Mouse (Mus musculus) right cerebral cortex, adult 2 months (tissue): ENCODE data around the gene Polr2b.

ENCODE experiments used
- DNase-seq, 2 experiments: peaks; one replicate each; pipeline ENCODE4 v3.0.0; 2021 to 2022; ENCODE audit warnings: low spot score in 2 of 2

The Polr2b gene

DNA sequence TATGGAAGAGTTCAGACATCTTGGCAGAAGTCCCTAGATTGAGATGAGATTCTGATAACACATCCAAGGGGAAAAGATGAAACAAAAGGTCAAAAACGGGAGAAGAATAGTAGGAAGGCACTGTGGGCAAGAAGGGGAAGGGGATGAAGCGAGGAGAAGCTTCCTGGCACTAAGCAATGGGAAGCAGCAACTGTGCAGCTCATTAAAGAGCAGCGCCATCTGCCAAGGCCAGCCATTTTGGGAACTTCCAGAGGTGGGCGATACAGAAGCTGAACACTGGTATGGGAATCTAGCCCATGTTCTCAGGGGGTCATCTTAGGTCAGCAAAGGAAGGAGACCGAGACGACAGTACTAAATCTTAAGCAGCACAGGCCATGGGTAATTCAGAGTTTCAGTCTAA lies 53.7 kb downstream of the Polr2b start:
- DNase-seq: peak; percentile 49 to 50

DNA sequence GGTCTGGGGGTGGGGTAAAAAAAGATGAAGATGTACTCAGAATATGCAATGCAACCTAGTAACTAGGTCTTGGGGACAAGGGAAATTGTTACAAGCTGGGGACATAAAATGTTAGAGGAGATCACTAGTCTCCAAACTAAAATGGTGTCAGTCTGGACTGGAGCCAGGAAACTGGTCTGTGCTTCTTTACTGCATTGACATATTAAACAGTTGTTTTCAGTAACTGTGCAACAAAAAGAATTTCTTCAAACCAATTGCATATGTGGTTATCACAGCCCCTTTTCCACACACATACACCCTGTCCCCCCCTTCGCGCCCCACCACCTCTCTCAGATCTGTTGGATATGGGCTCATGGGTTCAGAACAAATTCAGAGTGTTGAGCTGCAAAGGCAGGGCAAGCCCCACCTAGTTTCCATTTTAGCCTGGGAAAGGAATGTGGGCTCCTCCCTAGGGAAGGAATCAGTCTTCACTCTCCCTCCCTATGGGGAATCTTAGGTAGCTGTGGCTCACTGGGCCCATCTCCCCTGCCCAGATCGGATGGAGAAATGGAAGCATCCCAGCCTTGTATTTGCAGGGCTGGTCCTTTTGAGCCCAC lies 54.6 kb downstream of the Polr2b start:
- DNase-seq: no peak

DNA sequence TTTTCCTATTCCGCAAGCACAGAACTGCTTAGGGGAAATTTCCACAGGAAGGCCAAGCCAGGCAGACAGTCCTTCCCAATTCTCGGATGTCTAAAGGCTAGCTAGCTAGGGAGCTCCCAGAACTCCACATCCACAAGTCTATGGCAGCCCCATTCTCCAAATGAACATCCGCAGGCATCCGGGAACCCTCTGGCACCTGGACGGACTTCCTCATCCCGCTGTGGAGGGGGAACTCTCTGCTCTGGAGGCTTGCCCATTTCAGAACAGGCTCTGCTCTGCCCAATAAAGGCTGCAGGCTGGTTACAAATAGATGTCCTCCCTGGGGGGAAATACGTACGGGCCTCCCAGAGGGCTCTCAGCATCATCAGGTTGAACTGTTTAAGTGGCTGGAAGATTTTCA lies 56.4 kb downstream of the Polr2b start:
- no peak for DNase-seq

DNA sequence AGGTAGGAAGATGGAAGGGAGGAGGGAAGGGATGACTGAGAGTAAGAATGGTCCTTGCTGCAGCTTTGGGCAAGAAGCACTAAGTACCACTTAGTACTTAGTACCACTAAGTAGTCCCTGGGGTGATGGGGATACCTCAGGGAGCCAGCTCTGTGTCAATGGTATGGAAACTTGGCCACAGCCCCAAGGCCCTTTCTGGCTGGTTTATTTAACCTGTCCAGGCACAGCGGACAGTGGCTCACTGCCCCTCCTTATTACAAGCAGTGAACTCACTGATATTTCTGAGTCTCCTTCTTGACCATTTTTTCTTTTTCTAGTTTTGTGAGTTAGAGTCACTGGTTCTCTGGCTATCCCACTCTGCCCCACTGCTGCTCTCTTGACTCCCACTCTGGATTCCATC lies 57.2 kb downstream of the Polr2b start:
- no peak for DNase-seq

DNA sequence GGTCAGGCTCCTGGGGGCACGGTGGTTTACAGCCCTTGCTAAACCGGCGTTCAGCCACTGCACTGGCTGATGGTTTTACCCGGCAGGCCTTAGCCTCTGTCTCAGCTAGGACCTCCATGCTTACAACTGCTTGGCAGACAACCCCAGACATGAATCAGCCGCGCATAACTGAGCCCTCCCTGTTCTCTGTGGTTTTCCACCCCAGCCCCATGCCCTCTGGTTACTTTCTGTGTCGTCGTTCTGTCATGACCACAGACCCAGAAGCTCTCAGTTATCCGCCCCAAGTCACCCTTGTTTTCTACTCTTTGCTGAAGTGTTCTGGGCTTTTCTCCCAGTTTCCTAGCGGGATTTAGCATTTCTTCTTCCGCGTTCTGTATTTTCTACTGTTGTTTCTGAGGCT lies 57.7 kb downstream of the Polr2b start:
- DNase-seq: no peak

DNA sequence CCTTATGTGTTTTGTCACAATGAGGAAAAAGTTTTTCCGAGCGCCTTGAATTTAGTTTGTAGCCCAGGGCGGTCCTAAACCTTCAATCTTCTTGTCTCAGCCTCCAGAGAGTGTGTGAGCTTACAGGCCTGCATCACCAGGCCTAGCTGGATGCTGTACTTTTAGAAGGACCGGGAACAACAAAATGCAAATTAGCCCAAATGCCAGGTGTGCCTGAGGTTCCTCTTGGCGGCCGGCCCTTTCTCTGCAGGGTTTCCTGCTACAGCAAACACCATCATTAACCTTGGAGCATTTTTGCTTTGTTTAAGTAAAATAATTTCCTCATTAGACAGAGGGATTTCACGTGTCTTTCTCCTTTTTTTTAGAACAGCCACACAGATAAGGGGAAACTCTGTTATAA lies 58.2 kb downstream of the Polr2b start:
- DNase-seq: no peak

DNA sequence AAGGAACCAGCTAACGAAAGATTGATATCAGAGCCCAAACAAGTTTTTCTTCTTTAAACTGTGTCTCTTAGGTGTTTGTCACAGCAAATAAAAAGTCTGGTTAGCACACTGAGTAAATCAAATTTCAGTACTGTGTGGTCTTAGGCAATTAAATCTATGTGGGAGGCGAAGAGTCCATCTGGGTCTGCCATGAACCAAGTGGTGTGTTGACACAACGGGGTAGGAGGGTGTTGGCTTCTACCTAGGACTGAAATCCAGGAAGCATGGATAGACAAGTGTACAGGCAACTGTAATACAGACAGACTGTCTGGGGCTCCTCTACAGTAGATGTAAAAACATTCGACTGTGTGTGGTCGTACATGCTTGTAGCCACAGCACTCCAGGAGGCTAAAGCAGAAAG lies 59.4 kb downstream of the Polr2b start:
- DNase-seq: no peak

DNA sequence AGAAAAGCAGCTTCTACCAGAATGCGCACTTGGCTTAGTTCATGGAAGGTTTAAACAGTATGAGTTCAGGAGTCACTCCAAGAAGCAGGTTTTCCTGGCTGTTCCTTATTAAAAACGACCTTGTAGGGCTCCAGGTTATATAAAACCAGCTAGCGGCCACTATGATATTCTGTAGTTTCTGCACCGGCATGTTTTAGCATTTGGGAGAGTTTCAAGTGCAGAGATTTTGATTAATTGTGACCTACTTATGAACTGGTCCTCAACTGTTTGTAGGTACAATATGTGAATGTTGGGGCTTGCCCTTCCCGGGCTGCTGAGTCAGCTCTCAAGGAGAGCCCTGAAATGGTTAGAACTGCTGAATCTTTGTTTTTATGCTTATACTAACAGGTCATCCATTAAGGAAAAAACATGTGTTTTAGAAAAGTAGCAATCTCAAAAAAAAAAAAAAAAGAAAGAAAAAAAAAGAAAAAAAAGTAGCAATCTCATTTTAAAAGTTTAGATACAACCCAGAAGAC lies 60.5 kb downstream of the Polr2b start:
- no peak for DNase-seq

DNA sequence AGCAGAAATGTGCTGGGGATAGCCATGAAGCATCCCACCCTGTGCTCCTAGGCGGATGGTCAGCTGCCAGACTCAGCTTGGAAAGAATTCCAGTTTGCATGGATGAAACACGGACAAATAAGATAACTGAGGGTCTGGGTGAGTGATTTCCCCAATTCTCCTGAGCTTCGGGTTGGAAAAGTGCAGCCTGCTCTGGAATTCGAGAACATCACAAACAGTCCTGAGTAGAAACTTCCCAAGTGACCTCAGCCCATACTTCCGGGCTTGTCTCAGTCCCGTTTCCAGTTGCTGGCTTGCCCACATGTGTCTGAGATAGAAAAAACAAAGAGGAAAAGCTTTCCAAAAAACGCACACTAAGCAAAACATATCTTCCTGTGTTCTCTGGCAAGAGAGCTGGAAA lies 62.3 kb downstream of the Polr2b start:
- no peak for DNase-seq

DNA sequence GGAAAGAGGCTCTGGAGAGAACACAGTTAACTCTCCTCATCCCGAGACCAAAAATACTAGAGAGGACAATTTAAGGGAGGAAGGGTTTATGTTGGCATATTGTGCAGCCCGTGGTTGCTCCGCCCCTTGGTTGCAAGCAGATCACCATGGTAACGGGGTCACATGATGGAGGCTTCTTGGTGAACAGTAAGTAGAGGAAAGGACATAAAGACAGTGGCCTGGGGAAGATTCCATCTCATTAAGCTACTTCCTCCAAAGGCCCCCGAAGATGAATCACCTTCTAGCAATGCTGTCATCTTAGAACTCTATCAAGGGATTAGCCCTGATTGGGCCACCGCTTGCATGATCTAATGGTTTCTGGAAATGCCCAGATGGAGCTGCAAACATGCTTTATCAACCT lies 62.8 kb downstream of the Polr2b start:
- no peak for DNase-seq

DNA sequence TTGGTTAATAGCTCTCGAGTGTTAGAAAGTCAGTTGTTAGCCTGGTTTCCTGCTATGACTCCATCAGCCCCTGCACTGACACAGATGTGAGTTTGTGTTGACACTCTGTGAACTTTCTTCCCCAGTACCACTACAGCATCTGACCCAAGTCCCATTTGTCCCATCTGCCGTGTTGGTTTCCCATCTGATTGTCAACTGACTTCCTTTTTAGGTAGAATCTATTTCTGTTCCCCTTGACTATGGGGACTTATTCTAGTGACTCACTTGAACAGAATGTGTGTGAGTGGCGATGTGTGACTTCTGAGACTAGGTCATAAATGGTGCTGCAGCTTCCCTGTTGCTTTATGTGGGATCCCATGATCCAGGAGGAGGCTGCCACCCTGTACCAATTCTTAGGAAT lies 65.0 kb downstream of the Polr2b start:
- DNase-seq: no peak

DNA sequence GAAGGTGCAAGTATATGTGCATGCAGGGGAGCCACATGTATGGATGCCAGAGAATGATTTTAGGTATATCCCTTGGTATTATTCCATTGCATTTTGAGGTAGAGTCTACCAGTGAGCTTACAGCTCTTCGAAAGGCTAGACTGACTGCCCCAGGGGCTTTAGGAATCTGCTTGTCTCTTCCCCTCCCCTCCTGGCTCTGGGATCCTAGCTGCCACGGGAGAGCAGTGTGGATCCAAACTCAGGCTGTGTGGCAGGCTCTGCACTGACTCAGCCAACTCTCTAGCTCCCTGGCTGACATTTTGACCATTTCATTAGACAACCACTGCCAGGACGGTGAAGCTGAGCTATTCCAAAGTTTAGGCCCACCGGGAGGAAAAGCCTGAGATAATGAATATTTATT lies 65.6 kb downstream of the Polr2b start:
- DNase-seq: no peak

DNA sequence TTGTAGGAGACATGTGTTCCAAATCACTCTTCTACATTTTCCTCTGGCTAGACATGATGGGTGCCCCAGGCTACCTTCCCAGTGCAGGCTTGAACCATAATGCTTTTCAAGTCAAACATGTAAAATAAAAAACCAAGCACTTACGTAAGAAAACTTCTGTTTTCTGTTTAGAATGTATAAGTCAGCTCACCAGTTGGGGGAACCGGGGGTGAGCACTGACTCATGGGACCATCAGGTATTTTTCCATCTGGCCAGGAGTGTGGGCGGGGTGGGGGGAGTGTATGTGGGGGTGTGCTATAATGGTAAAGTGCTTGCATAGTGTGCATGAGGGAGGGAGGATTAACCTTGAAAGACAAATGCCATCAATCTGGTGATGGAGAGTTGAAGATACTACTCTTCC lies 68.1 kb downstream of the Polr2b start:
- peak in 1 of 2 experiments; percentile 20 for DNase-seq

DNA sequence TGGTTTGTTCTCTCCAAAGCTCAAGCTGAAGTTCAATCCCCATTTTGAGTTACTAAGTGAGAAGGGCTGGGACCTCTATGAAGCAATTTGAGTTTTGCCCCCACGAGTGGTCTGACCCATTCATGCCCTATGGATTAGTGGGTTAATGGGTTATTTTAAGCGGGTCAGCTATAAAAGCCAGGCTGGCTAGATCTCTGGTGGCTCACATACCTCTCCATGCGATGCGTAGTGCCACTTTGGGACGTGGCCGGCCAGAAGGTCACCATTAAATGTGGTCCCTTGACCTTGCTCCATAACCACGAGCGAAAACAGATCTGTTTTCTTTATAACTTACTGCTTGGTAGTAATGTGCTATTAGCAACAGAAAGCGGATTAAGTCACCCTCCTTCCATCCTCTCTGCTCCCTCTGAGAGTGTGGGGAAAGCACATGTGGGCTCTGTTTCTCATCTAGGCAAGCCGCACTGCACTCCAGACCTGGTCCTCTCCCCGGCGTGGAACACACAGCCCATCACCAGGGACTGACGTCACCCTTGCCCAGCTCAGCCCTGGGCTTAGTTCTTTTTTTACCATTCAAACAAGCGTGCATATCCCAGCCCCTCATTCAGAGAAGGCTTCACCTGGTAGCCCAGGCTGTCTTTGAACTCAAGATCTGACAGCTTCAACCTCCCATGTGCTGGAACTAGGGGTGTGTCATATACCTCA lies 69.6 kb downstream of the Polr2b start:
- no peak for DNase-seq

DNA sequence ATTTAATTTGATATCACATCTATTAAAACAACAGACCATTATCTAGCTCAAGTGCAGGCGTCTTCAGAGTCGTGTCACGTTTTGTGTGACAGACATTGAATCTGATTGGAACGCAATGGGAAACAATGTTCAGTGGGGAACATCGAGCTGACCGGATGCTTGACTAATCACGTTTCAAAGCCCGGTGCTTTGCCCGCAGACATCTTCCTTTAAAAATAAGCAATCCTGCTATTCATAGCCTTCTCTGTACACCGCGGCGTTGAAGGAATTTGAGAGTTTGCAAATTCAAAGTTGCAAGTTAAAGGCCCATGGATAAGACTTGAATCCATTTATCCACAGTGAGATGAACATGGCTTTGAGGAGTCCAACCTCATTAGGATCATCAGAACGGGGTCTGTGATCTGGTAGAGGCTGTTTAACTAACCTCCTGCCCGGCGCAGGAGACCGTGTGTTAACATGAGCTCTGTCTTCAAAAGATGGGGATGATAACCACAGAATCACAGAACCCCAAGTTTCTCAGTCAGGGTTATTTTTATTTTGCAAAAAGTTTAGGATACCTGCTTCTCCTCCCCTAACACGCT lies 70.5 kb downstream of the Polr2b start:
- no peak for DNase-seq

DNA sequence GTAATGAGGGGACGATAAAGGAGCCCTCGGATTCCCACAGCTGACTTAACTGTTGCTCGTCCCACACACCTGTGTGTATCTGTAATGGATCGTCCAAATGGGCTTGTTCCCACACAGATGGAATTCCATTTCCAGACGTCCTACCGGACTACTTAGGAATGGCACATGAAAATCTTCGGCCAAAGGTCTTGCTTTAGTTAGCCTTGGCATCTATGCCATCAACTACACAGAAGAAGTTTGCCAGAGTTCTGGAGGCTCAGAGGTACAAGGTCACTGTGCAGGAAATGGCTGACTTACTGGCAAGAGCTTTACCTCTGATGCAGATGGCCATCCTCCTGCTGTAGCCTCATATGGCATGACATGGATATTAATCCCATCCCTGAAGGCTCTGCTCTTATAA lies 71.3 kb downstream of the Polr2b start:
- no peak for DNase-seq

DNA sequence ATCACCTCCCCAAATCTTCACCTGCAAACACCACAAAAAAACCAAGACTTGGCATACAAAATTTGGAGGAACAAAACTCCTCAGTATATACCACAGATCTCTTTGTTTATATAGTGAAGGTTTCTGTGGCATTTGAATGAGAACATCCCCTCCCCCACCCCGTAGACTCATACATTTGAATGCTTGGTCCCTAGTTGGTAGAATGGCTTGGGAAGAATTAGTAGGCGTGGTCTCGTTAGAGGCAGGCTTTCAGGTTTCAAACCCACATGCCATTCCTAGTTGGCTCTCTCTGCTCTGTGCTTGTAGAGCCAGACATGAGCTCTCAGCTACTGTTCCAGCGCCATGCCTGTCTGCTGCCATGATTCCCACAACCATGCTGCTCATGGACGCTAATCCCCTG lies 71.7 kb downstream of the Polr2b start:
- DNase-seq: no peak

DNA sequence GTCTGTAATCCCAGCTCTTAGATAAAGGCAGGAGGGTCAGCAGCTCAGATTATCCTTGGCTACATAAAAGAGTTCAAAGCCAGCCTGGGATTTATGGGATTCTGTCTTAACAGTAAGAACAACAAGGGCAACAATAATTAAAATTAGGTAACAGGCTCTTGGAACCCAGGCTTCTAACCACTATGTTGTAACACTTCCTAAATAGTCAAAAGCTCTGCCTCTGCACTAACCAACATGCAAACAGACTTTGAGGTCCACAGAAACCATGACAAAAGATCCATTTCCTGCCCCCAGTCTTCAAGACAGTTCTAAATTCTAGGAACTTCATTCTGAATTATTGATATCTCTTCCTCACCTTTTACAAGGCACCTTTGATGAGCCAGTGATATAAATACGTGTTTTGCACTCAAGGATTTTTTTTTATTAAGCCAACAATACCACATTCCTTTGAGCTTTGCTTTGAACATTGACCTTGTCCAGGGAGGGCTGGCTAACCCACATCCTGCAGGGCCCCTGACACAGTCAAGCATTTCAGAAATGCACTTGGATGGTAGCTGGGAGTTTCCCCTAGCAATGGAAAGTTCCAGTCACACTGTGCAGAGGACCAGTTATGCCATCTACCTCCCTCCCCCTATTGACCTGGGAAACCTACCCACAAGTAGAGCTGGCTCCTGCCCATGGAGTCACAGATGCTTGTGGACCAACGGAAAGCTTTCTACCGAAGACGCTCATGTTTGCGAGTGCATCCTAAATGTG lies 74.0 kb downstream of the Polr2b start:
- no peak for DNase-seq

DNA sequence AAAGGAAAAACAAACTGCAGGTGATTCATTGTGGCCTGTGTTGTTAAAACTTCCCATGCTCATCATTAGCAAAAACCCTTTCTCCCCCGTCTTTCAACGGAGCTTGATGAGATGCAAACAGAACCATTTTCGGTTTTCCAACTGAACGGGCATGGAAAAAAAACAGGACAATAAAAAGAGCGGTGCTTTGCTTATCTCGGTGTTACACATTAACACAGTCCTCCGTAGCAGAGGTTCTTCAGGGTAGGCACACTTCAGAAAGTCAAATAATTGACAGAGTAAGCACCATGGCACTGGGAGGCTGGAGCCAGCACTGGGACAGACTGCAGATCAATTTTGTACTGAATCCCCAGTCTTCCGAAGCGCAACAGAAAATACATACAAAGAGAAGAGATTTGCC lies 74.8 kb downstream of the Polr2b start:
- no peak for DNase-seq

DNA sequence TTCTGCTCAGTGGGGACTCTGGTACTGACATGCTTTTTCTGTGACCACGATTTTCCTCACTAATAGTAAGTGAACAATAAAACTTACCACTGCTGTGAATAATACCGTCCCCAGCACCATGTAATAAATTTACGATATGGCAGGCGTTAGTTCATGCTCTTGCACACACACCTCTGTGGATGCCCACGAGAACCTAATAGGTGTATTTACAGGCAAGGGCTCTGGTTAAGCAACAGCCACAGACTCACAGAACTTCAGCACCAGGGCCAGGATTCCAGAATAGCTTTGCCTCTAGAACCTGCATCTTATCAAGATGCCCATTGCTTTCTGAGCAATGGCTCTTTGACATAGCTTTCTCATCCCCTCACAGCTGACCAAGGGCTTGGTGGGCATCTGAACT lies 75.3 kb downstream of the Polr2b start:
- no peak for DNase-seq

DNA sequence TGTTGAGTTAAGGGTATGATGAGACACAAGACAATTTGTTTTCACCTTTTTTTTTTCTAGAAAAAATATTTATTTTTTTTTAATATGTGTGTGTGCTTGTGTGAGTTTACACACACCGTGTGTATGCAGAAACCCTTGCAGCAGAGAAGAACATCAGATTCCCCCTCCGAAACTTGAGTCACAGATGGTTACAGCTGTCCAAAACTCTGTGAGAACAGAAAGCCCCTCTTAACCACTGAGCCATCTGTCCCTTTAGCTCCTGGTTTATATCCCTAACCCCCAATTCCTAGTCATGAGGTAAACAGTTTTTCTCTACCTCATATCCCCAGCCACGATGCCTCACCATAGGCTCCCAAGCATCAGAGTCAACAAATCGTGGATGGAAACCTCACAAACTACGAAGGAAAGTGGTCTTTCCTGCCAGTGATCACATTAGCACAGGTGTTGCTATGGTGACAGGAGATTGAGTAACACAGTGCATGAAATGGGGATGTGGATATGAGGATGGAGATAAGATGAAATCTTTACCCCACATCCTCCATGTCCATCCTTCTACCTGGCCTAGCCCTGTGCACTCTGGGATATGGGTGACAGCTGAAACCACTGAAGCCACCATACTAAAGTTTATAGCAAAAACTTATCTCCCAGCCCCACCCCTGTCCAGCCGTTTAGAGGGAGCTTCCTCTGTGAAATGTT lies 76.1 kb downstream of the Polr2b start:
- no peak for DNase-seq
